Mouse (Mus musculus) forebrain, embryonic 11.5 days (tissue): ENCODE data around the gene Ccdc71. TPM values are rescaled to one million over a fixed set of nuclear protein-coding genes. Genes with fewer than 3 reads are reported as not detected.
A peak's percentile ranks its signal among the peaks of the same experiment; 100 is the strongest.

Source experiments
- ATAC-seq: fragments of 200-750 bp; cut with Nextera tagmentation; replicated peaks from 2 replicates; pipeline ENCODE4 v1.8.0; 2017; ENCODE audit warnings: moderate TSS enrichment; ENCODE audit not compliant: low FRiP score
- DNase-seq: peaks from one replicate; pipeline ENCODE4 v3.0.0-alpha.2; 2017; ENCODE audit warnings: low spot score
- H3K27ac ChIP-seq: fragments of 300-500 bp; sonication (generic); 2 replicates; pipeline ENCODE4 v1.5.1; 2014; ENCODE audit warnings: low read depth, low read length
- H3K27me3 ChIP-seq: fragments of 300-500 bp; sonication (generic); 2 replicates; pipeline ENCODE4 v1.6.1; 2014; ENCODE audit warnings: mild to moderate bottlenecking, low read length, mixed read lengths; ENCODE audit not compliant: control insufficient read depth, insufficient read depth
- H3K36me3 ChIP-seq: fragments of 300-500 bp; sonication (generic); 2 replicates; pipeline ENCODE4 v1.6.1; 2014; ENCODE audit warnings: mild to moderate bottlenecking, low read length, moderate library complexity, mixed read lengths; ENCODE audit not compliant: control insufficient read depth, insufficient read depth
- H3K4me1 ChIP-seq: fragments of 300-500 bp; sonication (generic); replicated peaks from 2 replicates; pipeline ENCODE4 v1.6.1; 2014; ENCODE audit warnings: low read length, mixed read lengths; ENCODE audit not compliant: control insufficient read depth, insufficient read depth
- H3K4me2 ChIP-seq: fragments of 300-500 bp; sonication (generic); 2 replicates; pipeline ENCODE4 v1.6.1; 2014; ENCODE audit warnings: low read depth, mild to moderate bottlenecking, low read length, moderate library complexity, mixed read lengths; ENCODE audit not compliant: severe bottlenecking
- H3K4me3 ChIP-seq: fragments of 300-500 bp; sonication (generic); 2 replicates; pipeline ENCODE4 v1.5.1; 2014; ENCODE audit warnings: low read depth, low read length
- H3K9ac ChIP-seq: fragments of 300-500 bp; sonication (generic); 2 replicates; pipeline ENCODE4 v1.6.1; 2014; ENCODE audit warnings: low read length
- H3K9me3 ChIP-seq: fragments of 300-500 bp; sonication (generic); 2 replicates; pipeline ENCODE4 v1.6.1; 2016; ENCODE audit warnings: low read length, mixed read lengths; ENCODE audit not compliant: control insufficient read depth
- WGBS: fragments of 180-500 bp; shearing (Covaris S2); extraction: QIAGEN DNeasy Blood & Tissue Kit; methylation state at CpG from one replicate; pipeline ENCODE4 v1.1.7; 2014; 5-methylcytosine and 5-hydroxymethylcytosine counted together
- polyA plus RNA-seq: library from polyadenylated mRNA; unstranded; fragments of >200 nt; fragmentation: Nextera tagmentation; extraction: Ambion mirVana; gene quantifications from 2 replicates; pipeline ENCODE4 v1.2.1, GENCODE M21; 2014

Gene Ccdc71
- polyA plus RNA-seq, 1 experiment from 2014 or later, result 42.5 TPM

DNA sequence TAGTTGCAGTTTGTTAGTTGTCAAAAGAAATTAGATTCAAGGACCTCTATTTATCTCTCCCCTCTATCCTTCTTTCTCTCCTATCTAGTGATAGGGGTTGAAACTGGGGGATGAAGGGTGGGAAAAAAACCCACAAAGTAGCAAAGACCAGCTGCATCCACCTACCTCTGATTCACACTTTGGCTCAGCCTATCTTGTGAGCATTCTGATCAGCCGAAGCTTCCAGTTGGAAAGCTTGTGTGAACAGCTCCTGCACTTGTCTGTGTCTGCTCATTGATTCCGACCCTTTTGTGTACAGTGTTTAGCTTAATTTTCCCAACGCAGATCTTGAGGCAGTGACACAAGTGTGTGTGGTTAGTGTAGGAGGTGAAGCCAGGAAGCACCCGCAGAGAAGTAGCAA is 6.9 kb upstream of the Ccdc71 start:
- H3K9ac ChIP-seq, result no peak overlapping the region
- peaks cover 22% of the 10 kb centered on the region for H3K4me1 ChIP-seq
- no peaks in the 10 kb centered on the region for H3K36me3 ChIP-seq
- WGBS, result 81% methylated on average over 4 of the region's 4 CpGs
- ATAC-seq (no peak), DNase-seq (no peak)
- H3K4me3 ChIP-seq, result no peak overlapping the region
- H3K9me3 ChIP-seq, result no peaks in the 10 kb centered on the region
- H3K4me2 ChIP-seq, result no peak overlapping the region
- no peak overlapping the region for H3K27ac ChIP-seq
- no peaks in the 10 kb centered on the region for H3K27me3 ChIP-seq

DNA sequence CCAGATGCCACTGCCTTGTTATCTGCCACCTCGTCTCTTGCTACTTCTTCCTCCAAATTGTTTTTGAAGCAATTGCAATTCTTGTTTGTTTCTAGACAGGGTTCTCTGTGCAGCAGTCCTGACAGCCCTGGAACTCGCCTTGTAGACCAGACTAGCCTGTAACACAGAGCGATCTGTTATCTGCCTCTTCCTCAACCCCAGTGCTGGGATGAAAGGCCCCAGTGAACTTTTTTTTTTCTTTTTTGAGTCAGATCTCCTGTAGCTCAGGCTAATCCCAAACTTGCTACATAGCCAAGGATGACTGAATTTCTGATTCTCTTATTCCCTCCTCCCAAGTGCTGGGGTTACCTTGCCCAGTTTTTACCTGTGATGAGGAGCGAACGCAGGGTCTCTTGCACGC is 5.9 kb upstream of the Ccdc71 start:
- no peaks in the 10 kb centered on the region for H3K9me3 ChIP-seq
- no peak overlapping the region for H3K4me3 ChIP-seq
- H3K36me3 ChIP-seq, result no peaks in the 10 kb centered on the region
- 85% methylated on average over 6 of the region's 6 CpGs for WGBS
- peaks cover 17% of the 10 kb centered on the region for H3K4me1 ChIP-seq
- ATAC-seq (no peak), DNase-seq (no peak)
- no peak overlapping the region for H3K27ac ChIP-seq
- no peak overlapping the region for H3K4me2 ChIP-seq
- no peaks in the 10 kb centered on the region for H3K27me3 ChIP-seq
- no peak overlapping the region for H3K9ac ChIP-seq

DNA sequence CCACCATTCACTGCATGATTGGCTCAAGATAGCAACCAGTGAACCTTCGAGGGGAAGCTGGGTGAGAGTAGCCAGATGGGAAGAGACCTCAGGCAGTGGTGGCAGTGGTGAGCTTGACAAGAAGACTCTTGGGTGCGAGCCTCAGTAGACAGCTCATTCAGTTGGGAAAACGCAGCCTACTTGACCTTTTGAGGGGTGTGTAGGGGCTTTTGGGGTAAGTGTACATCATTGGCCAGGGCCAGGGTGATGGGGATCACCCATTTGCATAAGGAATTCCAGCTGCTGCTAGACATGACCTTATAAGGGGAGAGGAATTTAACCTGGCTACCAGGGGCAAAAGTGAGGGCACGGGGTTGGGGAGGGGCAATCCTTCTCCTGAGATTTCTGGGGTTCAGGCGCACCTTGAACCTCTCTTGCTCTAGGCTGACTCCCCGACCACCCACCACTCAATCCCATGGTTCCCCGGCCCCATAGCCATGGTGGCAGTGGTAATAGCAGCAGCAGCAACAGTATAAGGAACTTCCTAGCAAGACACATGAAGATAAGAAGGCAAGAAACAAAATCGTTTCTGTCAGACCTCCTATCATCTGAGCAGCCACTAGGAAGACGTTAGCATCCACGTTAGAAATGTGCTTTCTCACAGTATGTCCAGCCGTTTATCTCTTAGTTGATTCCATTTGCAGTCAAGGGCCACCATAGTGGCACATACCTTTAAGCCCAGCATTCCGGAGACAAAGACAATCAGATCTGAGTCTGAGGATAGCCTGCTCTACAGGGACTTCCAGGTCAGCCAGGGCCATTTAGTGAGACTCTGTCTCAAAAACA is 4.4 kb upstream of the Ccdc71 start:
- H3K4me1 ChIP-seq, result peaks cover 9% of the 10 kb centered on the region; the same call in 1 of the 2 replicates
- no peak overlapping the region for H3K4me2 ChIP-seq
- H3K9me3 ChIP-seq, result no peaks in the 10 kb centered on the region
- no peaks in the 10 kb centered on the region for H3K36me3 ChIP-seq
- 83% methylated on average over 12 of the region's 12 CpGs for WGBS
- H3K27me3 ChIP-seq, result no peaks in the 10 kb centered on the region
- no peak overlapping the region for H3K4me3 ChIP-seq
- DNase-seq (no peak), ATAC-seq (no peak)
- no peak overlapping the region for H3K27ac ChIP-seq
- no peak overlapping the region for H3K9ac ChIP-seq

DNA sequence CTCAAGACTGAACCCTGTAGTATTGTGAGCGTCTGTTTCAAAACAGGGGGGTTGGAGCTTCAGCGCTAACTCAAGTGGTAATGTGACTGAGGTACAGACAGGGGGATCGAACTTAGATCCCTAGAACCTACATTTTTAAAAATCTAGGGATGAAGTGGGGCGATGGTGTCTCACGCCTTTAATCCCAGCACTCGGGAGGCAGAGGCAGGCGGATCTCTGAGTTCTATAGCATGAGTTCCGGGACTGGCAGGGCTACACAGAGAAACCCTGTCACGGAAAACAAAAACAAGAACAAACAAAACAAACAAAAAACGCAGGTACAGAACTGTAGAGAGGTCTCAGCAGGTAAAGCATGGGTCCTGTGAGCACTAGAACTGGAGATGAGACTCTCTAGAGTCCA is 3.4 kb upstream of the Ccdc71 start:
- H3K9me3 ChIP-seq, result no peaks in the 10 kb centered on the region
- H3K4me2 ChIP-seq, result no peak overlapping the region
- no peak for ATAC-seq
- H3K36me3 ChIP-seq, result no peaks in the 10 kb centered on the region
- 87% methylated on average over 10 of the region's 10 CpGs for WGBS
- H3K27me3 ChIP-seq, result no peaks in the 10 kb centered on the region
- H3K9ac ChIP-seq, result no peak overlapping the region
- DNase-seq, result no peak
- peaks cover 10% of the 10 kb centered on the region; the same call in 1 of the 2 replicates for H3K4me1 ChIP-seq
- H3K4me3 ChIP-seq, result no peak overlapping the region
- H3K27ac ChIP-seq, result no peak overlapping the region

DNA sequence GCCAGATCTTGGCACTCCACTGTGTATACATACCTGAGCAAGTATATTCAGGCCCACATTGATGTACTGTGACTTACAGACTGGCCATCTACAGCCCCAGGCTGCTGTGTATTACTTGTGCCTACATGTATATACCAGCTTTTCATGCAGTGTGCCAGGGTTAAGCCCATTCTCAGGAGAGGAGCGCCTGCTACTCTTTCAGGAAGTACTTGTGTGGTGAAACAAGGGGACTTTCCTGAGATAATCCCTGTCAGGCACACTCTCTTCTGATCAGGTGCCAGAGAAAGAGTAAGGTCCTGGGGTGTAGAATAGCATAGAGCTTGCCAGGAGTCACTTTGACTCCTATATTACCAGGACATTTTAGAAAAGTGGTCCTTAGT is 398 bp upstream of the Ccdc71 start:
- H3K27me3 ChIP-seq, result no peaks in the 10 kb centered on the region
- no peak for DNase-seq
- no peak overlapping the region for H3K9ac ChIP-seq
- peak; percentile 37; the same call in 1 of the 2 replicates for ATAC-seq
- whole genome bisulfite sequencing, result 89% methylated on average over 1 of the region's 1 CpGs
- H3K36me3 ChIP-seq, result peaks cover 12% of the 10 kb centered on the region; the same call in 1 of the 2 replicates
- peak overlapping the region; percentile 28; the same call in 1 of the 2 replicates for H3K4me2 ChIP-seq
- H3K9me3 ChIP-seq, result no peaks in the 10 kb centered on the region
- H3K4me3 ChIP-seq, result peak overlapping the region; percentile 91
- no peak overlapping the region for H3K27ac ChIP-seq
- peaks cover 4% of the 10 kb centered on the region; the same call in 1 of the 2 replicates for H3K4me1 ChIP-seq

DNA sequence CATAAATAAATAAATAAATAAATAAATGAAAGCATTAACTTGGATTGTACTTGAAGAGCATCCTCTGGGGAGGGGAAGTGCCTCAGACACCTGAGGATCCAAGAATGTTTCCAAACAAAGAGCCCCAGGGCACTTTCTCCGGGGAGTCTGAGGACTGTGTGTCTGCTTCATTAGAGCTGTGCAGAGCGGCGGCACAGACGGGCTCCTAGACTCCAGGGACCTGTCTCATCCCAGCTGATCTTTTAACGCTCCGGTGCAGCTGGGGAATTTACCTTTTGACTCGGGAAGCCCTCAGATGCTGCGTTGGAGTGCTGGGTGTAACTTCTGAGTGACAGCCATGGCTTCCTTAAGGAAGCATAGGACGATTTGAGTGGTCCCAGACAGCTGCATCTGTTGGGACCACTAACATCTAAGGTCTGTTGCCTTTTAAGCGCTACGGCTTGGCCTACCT is 879 bp downstream of the Ccdc71 start, which contains the start of gene Klhdc8b:
Gene Klhdc8b (minus strand): TSS at position 401 of the 451 bp plus-strand sequence.
- peak within 1 kb of the TSS; percentile 92 for H3K4me2 ChIP-seq
- DNase-seq, result no peak
- H3K9ac ChIP-seq, result peak within 1 kb of the TSS; percentile 86
- peak within 1 kb of the TSS; percentile 91 for H3K4me3 ChIP-seq
- H3K27me3 ChIP-seq, result no peaks in the 10 kb centered on the region
- ATAC-seq, result peak; percentile 14; the same call in 1 of the 2 replicates
- no peaks in the 10 kb centered on the region for H3K9me3 ChIP-seq
- H3K4me1 ChIP-seq, result peaks cover 4% of the 10 kb centered on the region; the same call in 1 of the 2 replicates
- peak within 1 kb of the TSS; percentile 55; the same call in 1 of the 2 replicates for H3K27ac ChIP-seq
- WGBS, result 24% methylated on average over 11 of the region's 11 CpGs
- H3K36me3 ChIP-seq, result peaks cover 12% of the 10 kb centered on the region; the same call in 1 of the 2 replicates

DNA sequence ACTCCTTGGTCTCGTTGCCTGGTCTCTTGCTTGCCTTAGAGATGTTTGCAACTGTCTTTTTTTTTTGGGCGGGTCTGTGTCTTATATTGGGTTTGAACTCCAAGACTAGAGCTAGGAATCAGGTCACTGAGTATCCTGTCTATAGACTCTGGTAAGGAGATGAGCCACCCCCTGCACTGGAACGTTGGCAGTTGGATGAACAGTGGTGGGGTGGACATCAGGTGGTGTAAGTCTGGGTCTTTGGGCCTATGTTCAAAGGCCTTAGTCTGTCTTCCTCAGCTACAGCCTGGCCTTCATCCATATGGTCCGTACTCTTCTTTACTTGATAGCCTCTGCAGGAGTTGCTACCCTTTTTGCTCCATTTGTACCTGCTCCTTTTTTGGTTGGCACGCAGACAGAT is 1.3 kb downstream of the Ccdc71 start:
- peak overlapping the region; percentile 92 for H3K4me2 ChIP-seq
- H3K4me3 ChIP-seq, result peak overlapping the region; percentile 91
- H3K4me1 ChIP-seq, result peaks cover 4% of the 10 kb centered on the region; the same call in 1 of the 2 replicates
- no peak overlapping the region for H3K27ac ChIP-seq
- DNase-seq, result no peak
- ATAC-seq, result no peak
- no peaks in the 10 kb centered on the region for H3K9me3 ChIP-seq
- WGBS, result 88% methylated on average over 5 of the region's 5 CpGs
- no peaks in the 10 kb centered on the region for H3K27me3 ChIP-seq
- peaks cover 12% of the 10 kb centered on the region; the same call in 1 of the 2 replicates for H3K36me3 ChIP-seq
- H3K9ac ChIP-seq, result peak overlapping the region; percentile 86; the same call in 1 of the 2 replicates

DNA sequence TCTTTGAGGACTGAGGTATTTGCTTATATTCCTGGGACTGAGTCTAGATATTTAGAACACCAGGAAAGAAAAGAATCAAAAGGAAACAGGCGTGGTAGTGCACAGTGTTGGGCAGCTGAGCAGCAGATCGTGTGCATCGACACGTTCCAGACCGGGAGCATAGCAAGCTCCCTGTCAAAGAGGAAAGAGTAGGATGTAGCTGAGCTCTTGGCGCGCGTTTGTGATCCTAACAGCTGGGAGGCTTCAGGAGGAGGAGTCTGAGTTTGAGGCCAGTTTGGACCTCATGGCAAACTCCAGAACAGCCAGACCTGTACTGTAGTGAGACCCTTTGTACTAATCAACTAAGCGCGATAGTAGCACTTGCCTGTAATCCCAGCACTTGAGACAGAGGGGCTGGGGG is 1.9 kb downstream of the Ccdc71 start:
- Histone ChIP-seq H3K27ac (no peak overlapping the region), H3K9me3 (no peaks in the 10 kb centered on the region), H3K4me1 (peaks cover 4% of the 10 kb centered on the region; the same call in 1 of the 2 replicates), H3K4me2 (no peak overlapping the region), H3K4me3 (no peak overlapping the region), H3K9ac (no peak overlapping the region), H3K36me3 (peaks cover 12% of the 10 kb centered on the region; the same call in 1 of the 2 replicates), H3K27me3 (no peaks in the 10 kb centered on the region)
- 96% methylated on average over 10 of the region's 10 CpGs for WGBS
- ATAC-seq (no peak), DNase-seq (no peak)
